Mouse (Mus musculus) NIH3T3 (cell line): Measurements from ENCODE around the gene Mapk11.

Experiments used
- DNase-seq: peaks from one replicate; pipeline ENCODE4 v3.0.0-alpha.2; 2012; ENCODE audit warnings: low read depth

Gene Mapk11

GRCm38 (mm10) chr15:89140659-89141252, 8.7 kb downstream of the Mapk11 start, which contains the start of gene Mapk12:
TSS of gene Mapk12 (minus strand) at chr15:89140703.
- peak; percentile 21 for DNase-seq

GRCm38 (mm10) chr15:89140048-89140658, 9.3 kb downstream of the Mapk11 start:
- no peak for DNase-seq

- DNase-seq = no peak
These were observed 10.9 kb downstream of the Mapk11 start for GRCm38 (mm10) chr15:89138531-89138930.

- no peak for DNase-seq
These were observed 11.4 kb downstream of the Mapk11 start for GRCm38 (mm10) chr15:89138046-89138405.

- DNase-seq = no peak
These were observed 11.9 kb downstream of the Mapk11 start for GRCm38 (mm10) chr15:89137378-89138045.

- no peak for DNase-seq
These were observed 12.8 kb downstream of the Mapk11 start for GRCm38 (mm10) chr15:89136461-89137155.

- no peak for DNase-seq
These were observed 18.1 kb downstream of the Mapk11 start for GRCm38 (mm10) chr15:89131316-89131715.

- no peak for DNase-seq
These were observed 19.2 kb downstream of the Mapk11 start for GRCm38 (mm10) chr15:89130245-89130644.

- peak; percentile 89 for DNase-seq
These were observed 20.8 kb downstream of the Mapk11 start, which contains the start of gene Hdac10 for GRCm38 (mm10) chr15:89128382-89129350. TSS of gene Hdac10 (minus strand) at chr15:89128700.

- no peak for DNase-seq
These were observed 22.0 kb downstream of the Mapk11 start for GRCm38 (mm10) chr15:89127364-89127940.

- DNase-seq = no peak
These were observed 22.8 kb downstream of the Mapk11 start for GRCm38 (mm10) chr15:89126622-89127021.

GRCm38 (mm10) chr15:89125351-89125750, 24.1 kb downstream of the Mapk11 start:
- no peak for DNase-seq

GRCm38 (mm10) chr15:89124312-89124711, 25.1 kb downstream of the Mapk11 start:
- DNase-seq = no peak

- DNase-seq = peak; percentile 57
These were observed 25.8 kb downstream of the Mapk11 start for GRCm38 (mm10) chr15:89123595-89123994.

- DNase-seq = peak; percentile 99
These were observed 26.6 kb downstream of the Mapk11 start, which contains the start of gene Tubgcp6 for GRCm38 (mm10) chr15:89122649-89123366. TSS of gene Tubgcp6 (minus strand) at chr15:89123112.

GRCm38 (mm10) chr15:89118007-89118406, 31.4 kb downstream of the Mapk11 start:
- peak; percentile 40 for DNase-seq

- peak; percentile 87 for DNase-seq
These were observed 39.3 kb downstream of the Mapk11 start for GRCm38 (mm10) chr15:89110147-89110546.

GRCm38 (mm10) chr15:89106976-89107375, 42.5 kb downstream of the Mapk11 start:
- DNase-seq = no peak

GRCm38 (mm10) chr15:89106073-89106472, 43.4 kb downstream of the Mapk11 start:
- DNase-seq = no peak

GRCm38 (mm10) chr15:89104425-89104824, 45.0 kb downstream of the Mapk11 start:
- DNase-seq = no peak
